Mouse (Mus musculus): ENCODE measurements around the gene Ino80d.

DNA sequence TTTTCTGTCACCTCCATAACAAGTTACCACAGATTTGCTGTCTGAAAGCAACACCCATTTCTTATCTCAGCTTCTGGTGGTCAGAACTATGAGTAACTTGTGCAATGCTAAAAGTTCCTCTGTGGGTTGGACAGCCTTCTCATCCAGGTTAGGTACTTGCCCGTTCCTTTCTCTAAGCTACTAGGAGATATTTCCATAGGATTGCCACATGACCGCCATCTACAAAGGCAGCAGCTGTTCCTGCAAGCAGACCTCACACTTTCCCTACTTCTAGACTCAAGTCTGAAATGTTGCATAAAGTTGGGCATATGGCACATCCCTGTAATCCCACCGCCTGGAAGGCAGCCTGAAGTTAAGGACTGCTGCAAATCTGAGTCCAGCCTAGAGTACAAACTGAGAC, 11.7 kb upstream of the Ino80d start:
- TF ChIP-seq EP300 (IDR thresholded peaks at IDR 0.05; ENCODE audit: low read depth) (no peak), CTCF (IDR thresholded peaks at IDR 0.05; ENCODE audit: low read depth) (no peak)

Measured in liver, postnatal 0 days (tissue).